Mouse (Mus musculus): ENCODE measurements around the gene Gprasp1. TPM values are rescaled to one million over a fixed set of nuclear protein-coding genes. Genes with fewer than 3 reads are reported as not detected.
"Not testable (repeated sequence)": the region's sequence is repeated elsewhere in the genome, so short reads cannot be mapped to it uniquely, and the experiment has no call there.

The Gprasp1 gene
- polyA plus RNA-seq, 1 experiment from 2014 or later = 73.2 TPM

GRCm38 (mm10) chrX:135838521-135839360 is 96.2 kb downstream of the Gprasp1 start, which contains the start of gene Gprasp2:
Gprasp2 (plus strand) TSS chrX:135839034.
- ATAC-seq (ENCODE audit: insufficient number of reproducible peaks, insufficient read depth, low FRiP score, low TSS enrichment, low read depth) = peak; percentile 90
- not testable (repeated sequence) for H3K27ac ChIP-seq; H3K36me3 ChIP-seq; H3K4me1 ChIP-seq (replicated peaks); H3K27me3 ChIP-seq; H3K9me3 ChIP-seq
- peak within 1 kb of the TSS; percentile 57; the same call in 1 of the 2 replicates for H3K9ac ChIP-seq (replicated peaks)
- H3K4me2 ChIP-seq = peak within 1 kb of the TSS; percentile 75
- peak within 1 kb of the TSS; percentile 52 for H3K4me3 ChIP-seq (replicated peaks)
- WGBS = 23% methylated on average over 25 of the region's 32 CpGs

GRCm38 (mm10) chrX:135839397-135840391 is 97.2 kb downstream of the Gprasp1 start:
- not testable (repeated sequence) for H3K4me1 ChIP-seq (replicated peaks); H3K9me3 ChIP-seq; H3K27ac ChIP-seq; H3K27me3 ChIP-seq; H3K36me3 ChIP-seq
- WGBS = 15% methylated on average over 17 of the region's 17 CpGs
- peak overlapping the region; percentile 57; the same call in 1 of the 2 replicates for H3K9ac ChIP-seq (replicated peaks)
- H3K4me3 ChIP-seq (replicated peaks) = peak overlapping the region; percentile 52
- ATAC-seq (ENCODE audit: insufficient number of reproducible peaks, insufficient read depth, low FRiP score, low TSS enrichment, low read depth) = peak; percentile 10; the same call in 1 of the 2 replicates
- H3K4me2 ChIP-seq = peak overlapping the region; percentile 75

MicroRNA genes within 50 kb of the gene (microRNA counts, 519-probe panel; counts per million panel counts)
- microRNA mmu-miR-1970 = not detected

Small RNA genes within 50 kb of the gene (microRNA-seq; reads per million reads assigned to microRNA genes)
- not detected for gene Mir1970
- gene Mir7646 = not detected

Other genes with a start within 250 kb of the Gprasp1 start
- gene AV320801, start 248.1 kb upstream of the Gprasp1 start, polyA plus RNA-seq (2016; fragmentation: Nextera tagmentation; extraction: Ambion mirVana) = not detected in 2 replicates
- gene Nxf7, start 144.0 kb upstream of the Gprasp1 start, polyA plus RNA-seq (2016; fragmentation: Nextera tagmentation; extraction: Ambion mirVana) = not detected in 2 replicates
- gene Prame, start 115.0 kb upstream of the Gprasp1 start, polyA plus RNA-seq (2016; fragmentation: Nextera tagmentation; extraction: Ambion mirVana) = 0.15 and 0.26 TPM in 2 replicates
- gene Tcp11x2, start 48.9 kb upstream of the Gprasp1 start, polyA plus RNA-seq (2016; fragmentation: Nextera tagmentation; extraction: Ambion mirVana) = not detected in 2 replicates
- gene Tmsb15a, start 17.5 kb upstream of the Gprasp1 start, polyA plus RNA-seq (2016; fragmentation: Nextera tagmentation; extraction: Ambion mirVana) = 1.3 TPM in 1 of 2 replicates, not detected in the other
- gene Armcx5, start within 50 bp of the Gprasp1 start, polyA plus RNA-seq (2016; fragmentation: Nextera tagmentation; extraction: Ambion mirVana) = 14.5 and 15.6 TPM in 2 replicates
- 70.4 and 74.2 TPM in 2 replicates for gene Bhlhb9, start 54.9 kb downstream of the Gprasp1 start, polyA plus RNA-seq (2016; fragmentation: Nextera tagmentation; extraction: Ambion mirVana)
- gene Gprasp2, start 96.3 kb downstream of the Gprasp1 start, polyA plus RNA-seq (2016; fragmentation: Nextera tagmentation; extraction: Ambion mirVana) = 55.2 and 55.9 TPM in 2 replicates